Comparison of ENCODE assay signal across 22 mouse cellular contexts in the genomic region with DNA sequence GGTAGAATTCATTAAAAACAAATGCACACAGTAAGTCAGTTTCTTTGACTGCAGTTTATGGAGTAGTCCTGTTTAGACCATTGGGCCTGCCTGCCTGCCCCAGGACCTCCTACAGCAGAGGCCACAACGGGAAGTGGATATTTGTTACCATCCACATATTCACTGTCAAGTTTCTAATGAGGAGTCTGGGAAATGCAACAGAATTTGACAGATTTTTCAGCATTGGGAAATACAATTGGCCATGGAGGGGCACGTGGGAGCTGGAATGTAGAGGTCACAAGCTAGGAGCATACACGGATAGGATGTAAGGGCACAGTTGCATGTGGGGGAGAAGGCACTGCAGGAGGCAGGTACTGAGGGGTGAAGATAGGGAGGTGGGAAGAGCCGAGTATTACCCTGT. TPM values are rescaled to one million over a fixed set of nuclear protein-coding genes. Genes with fewer than 3 reads are reported as not detected.
A peak's percentile ranks its signal among the peaks of the same experiment; 100 is the strongest.
DNase-seq lines count a peak whose midpoint lies in the region; ATAC-seq and TF ChIP-seq lines count a peak whose summit lies in the region.
"Had no signal": no experiment of that assay in that cellular context is flagged by ENCODE, and none has a peak within 500 bp of the region (broad histone marks: within the 10 kb centered on the region; RNA-seq: fewer than 3 reads in every experiment).

No protein-coding gene starts in this region.

- H3K27me3 ChIP-seq in hindbrain, embryonic 13.5 days, result no peaks in the 10 kb centered on the region
- H3K27me3 ChIP-seq in hindbrain, embryonic 16.5 days (replicated peaks; ENCODE audit: control insufficient read depth, insufficient read depth, low read length), result no peaks in the 10 kb centered on the region
- no peaks in the 10 kb centered on the region for H3K27me3 ChIP-seq in lung, postnatal 0 days (replicated peaks; ENCODE audit: insufficient read depth, low read length)
- H3K27me3 ChIP-seq in embryonic facial prominence, embryonic 10.5 days (replicated peaks; ENCODE audit: low read depth, poor library complexity, severe bottlenecking), result no peaks in the 10 kb centered on the region
- H3K27me3 ChIP-seq: embryonic facial prominence, embryonic 15.5 days; heart, embryonic 13.5 days; midbrain, embryonic 12.5 days; stomach, embryonic 15.5 days had no signal

- H3K4me2 ChIP-seq in hindbrain, embryonic 13.5 days, result no peak overlapping the region
- H3K4me2 ChIP-seq in hindbrain, embryonic 16.5 days (ENCODE audit: low read length), result no peak overlapping the region
- H3K4me2 ChIP-seq in lung, postnatal 0 days (replicated peaks; ENCODE audit: low read depth, low read length), result no peak overlapping the region
- H3K4me2 ChIP-seq: embryonic facial prominence, embryonic 15.5 days; heart, embryonic 13.5 days; midbrain, embryonic 12.5 days; stomach, embryonic 15.5 days had no signal

- 43% methylated on average over 4 of the region's 4 CpGs for WGBS in hindbrain, embryonic 13.5 days
- whole genome bisulfite sequencing in hindbrain, embryonic 16.5 days, result 40% methylated on average over 4 of the region's 4 CpGs
- 30% methylated on average over 4 of the region's 4 CpGs for WGBS in lung, postnatal 0 days
- WGBS in embryonic facial prominence, embryonic 10.5 days, result 45% methylated on average over 4 of the region's 4 CpGs

- no peak overlapping the region for H3K4me3 ChIP-seq in hindbrain, embryonic 13.5 days
- no peak overlapping the region for H3K4me3 ChIP-seq in hindbrain, embryonic 16.5 days (ENCODE audit: low read length)
- no peak overlapping the region for H3K4me3 ChIP-seq in lung, postnatal 0 days (ENCODE audit: low read depth, low read length)
- no peak overlapping the region for H3K4me3 ChIP-seq in embryonic facial prominence, embryonic 10.5 days
- H3K4me3 ChIP-seq: embryonic facial prominence, embryonic 15.5 days; heart, embryonic 13.5 days; midbrain, embryonic 12.5 days; stomach, embryonic 15.5 days had no signal

- no peak for ATAC-seq in hindbrain, embryonic 13.5 days (ENCODE audit: low FRiP score)
- ATAC-seq in hindbrain, embryonic 16.5 days, result no peak; the same call in 1 of the 2 replicates
- peak; percentile 22; the same call in 1 of the 2 replicates for ATAC-seq in lung, postnatal 0 days
- ATAC-seq: CD4-positive, CD25-positive, alpha-beta regulatory T cell, adult 4 months had no signal

- peak overlapping the region; percentile 2; the same call in 1 of the 2 replicates for H3K27ac ChIP-seq in hindbrain, embryonic 13.5 days
- no peak overlapping the region for H3K27ac ChIP-seq in hindbrain, embryonic 16.5 days (ENCODE audit: low read depth, low read length)
- no peak overlapping the region for H3K27ac ChIP-seq in lung, postnatal 0 days (ENCODE audit: low read length)
- H3K27ac ChIP-seq in embryonic facial prominence, embryonic 10.5 days (replicated peaks), result peak overlapping the region; percentile 61
- H3K27ac ChIP-seq: heart, embryonic 13.5 days; midbrain, embryonic 12.5 days; stomach, embryonic 15.5 days had no signal

- peaks cover 32% of the 10 kb centered on the region for H3K4me1 ChIP-seq in hindbrain, embryonic 13.5 days (replicated peaks)
- H3K4me1 ChIP-seq in hindbrain, embryonic 16.5 days (ENCODE audit: control insufficient read depth, insufficient read depth, low read depth, low read length), result peaks cover 20% of the 10 kb centered on the region
- peaks cover 23% of the 10 kb centered on the region; the same call in 1 of the 2 replicates for H3K4me1 ChIP-seq in lung, postnatal 0 days (ENCODE audit: insufficient read depth, low read depth, low read length)
- H3K4me1 ChIP-seq in embryonic facial prominence, embryonic 10.5 days, result peaks cover 59% of the 10 kb centered on the region

- no peak overlapping the region for H3K9ac ChIP-seq in hindbrain, embryonic 13.5 days
- H3K9ac ChIP-seq in hindbrain, embryonic 16.5 days (ENCODE audit: low read depth, low read length), result no peak overlapping the region
- no peak overlapping the region for H3K9ac ChIP-seq in lung, postnatal 0 days (replicated peaks; ENCODE audit: low read depth)
- H3K9ac ChIP-seq: embryonic facial prominence, embryonic 15.5 days; heart, embryonic 13.5 days; midbrain, embryonic 12.5 days; stomach, embryonic 15.5 days had no signal

- peak; percentile 54 for DNase-seq in lung, postnatal 0 days (ENCODE audit: low spot score)
- DNase-seq in lung, postnatal 25 days (ENCODE audit: low spot score), result no peak
- DNase-seq in embryonic facial prominence, embryonic 10.5 days (ENCODE audit: low spot score), result no peak
- DNase-seq in mesoderm, embryonic 11.5 days (ENCODE audit: low read depth, low spot score), result peak; percentile 39
- DNase-seq in layer of hippocampus, adult 9-11 months, result no peak
- DNase-seq: adrenal gland, adult 8-10 months; cerebellum, adult 18-20 months; gastrocnemius, postnatal 36 days; kidney, adult 8-10 months; lung, postnatal 14 days; right cerebral cortex, adult 18-20 months; spleen, adult 18-20 months had no signal

- 0 out of 2 replicates have a peak, but pooled peaks have one; percentile 25 for TF ChIP-seq EP300 in lung, postnatal 0 days (IDR thresholded peaks at IDR 0.05)

- H3K36me3 ChIP-seq in hindbrain, embryonic 13.5 days, result peaks cover 12% of the 10 kb centered on the region
- no peaks in the 10 kb centered on the region for H3K36me3 ChIP-seq in hindbrain, embryonic 16.5 days (ENCODE audit: control insufficient read depth, insufficient read depth, low read length)
- no peaks in the 10 kb centered on the region for H3K36me3 ChIP-seq in lung, postnatal 0 days (ENCODE audit: insufficient read depth, low read length)
- H3K36me3 ChIP-seq in embryonic facial prominence, embryonic 10.5 days (replicated peaks), result peaks cover 13% of the 10 kb centered on the region
- H3K36me3 ChIP-seq: midbrain, embryonic 12.5 days had no signal

- TF ChIP-seq CTCF in lung, postnatal 0 days (IDR thresholded peaks at IDR 0.05), result no peak

- H3K9me3 ChIP-seq in hindbrain, embryonic 13.5 days, result peaks cover 4% of the 10 kb centered on the region; the same call in 1 of the 2 replicates
- no peaks in the 10 kb centered on the region for H3K9me3 ChIP-seq in hindbrain, embryonic 16.5 days (ENCODE audit: control insufficient read depth, low read length)
- no peaks in the 10 kb centered on the region for H3K9me3 ChIP-seq in lung, postnatal 0 days (ENCODE audit: low read length)
- H3K9me3 ChIP-seq in embryonic facial prominence, embryonic 10.5 days, result no peaks in the 10 kb centered on the region
- H3K9me3 ChIP-seq: embryonic facial prominence, embryonic 15.5 days; stomach, embryonic 15.5 days had no signal

RNA-seq across cellular contexts. Expression of a gene that starts 21.7 kb away (rescaled TPM):
- 15.8 and 18.6 TPM in 2 replicates for polyA plus RNA-seq in hindbrain, embryonic 13.5 days (2015; fragmentation: Nextera tagmentation; extraction: Ambion mirVana)
- polyA plus RNA-seq in hindbrain, embryonic 16.5 days (2015; fragmentation: Nextera tagmentation; extraction: Ambion mirVana), result 14.7 and 19.7 TPM in 2 replicates
- polyA plus RNA-seq in lung, postnatal 0 days (2015; fragmentation: Nextera tagmentation; extraction: Ambion mirVana), result 21.4 and 22.0 TPM in 2 replicates
- polyA plus RNA-seq in embryonic facial prominence, embryonic 10.5 days (2016; fragmentation: Nextera tagmentation; extraction: Ambion mirVana), result 11.6 TPM in 2 replicates

RNA-seq across cellular contexts. Expression of a gene that starts 56.6 kb away (rescaled TPM):
- polyA plus RNA-seq in hindbrain, embryonic 13.5 days (2015; fragmentation: Nextera tagmentation; extraction: Ambion mirVana), result not detected in 2 replicates
- polyA plus RNA-seq in hindbrain, embryonic 16.5 days (2015; fragmentation: Nextera tagmentation; extraction: Ambion mirVana), result not detected in 2 replicates
- not detected in 2 replicates for polyA plus RNA-seq in lung, postnatal 0 days (2015; fragmentation: Nextera tagmentation; extraction: Ambion mirVana)
- polyA plus RNA-seq in embryonic facial prominence, embryonic 10.5 days (2016; fragmentation: Nextera tagmentation; extraction: Ambion mirVana), result not detected in 2 replicates
- polyA plus RNA-seq: brain, embryonic 14.5 days; CD4-positive, CD25-positive, alpha-beta regulatory T cell, adult 4 months; embryonic facial prominence, embryonic 15.5 days; heart, embryonic 13.5 days; large intestine, adult 2 months; limb, embryonic 14.5 days; midbrain, embryonic 12.5 days; stomach, embryonic 15.5 days had no signal

Comparison
In these comparisons a context has a peak if more than half of its experiments do, and no peak if none do; other contexts are left out.
1. H3K27ac ChIP-seq: peak in hindbrain, embryonic 13.5 days (single experiment) and embryonic facial prominence, embryonic 10.5 days (single experiment); none in hindbrain, embryonic 16.5 days (single experiment) and lung, postnatal 0 days (single experiment).
2. DNase-seq: peak in lung, postnatal 0 days (single experiment) and mesoderm, embryonic 11.5 days (single experiment); none in lung, postnatal 25 days (single experiment), embryonic facial prominence, embryonic 10.5 days (single experiment) and layer of hippocampus, adult 9-11 months (single experiment).